Mouse (Mus musculus) heart, adult 2 months (tissue): ENCODE data around the gene Hist1h2be. TPM values are rescaled to one million over a fixed set of nuclear protein-coding genes. Genes with fewer than 3 reads are reported as not detected.
"Not testable (repeated sequence)": the region's sequence is repeated elsewhere in the genome, so short reads cannot be mapped to it uniquely, and the experiment has no call there.

ENCODE experiments used
- DNase-seq, 2 experiments: peaks; one replicate each; pipeline ENCODE4 v3.0.0; 2021
- H3K27ac ChIP-seq: fragments of 200-600 bp; 2 replicates; pipeline ENCODE4 v1.8.1; 2022
- H3K27me3 ChIP-seq: fragments of 200-500 bp; 2 replicates; pipeline ENCODE4 v1.6.1; 2012; ENCODE audit warnings: mild to moderate bottlenecking, low read length, inconsistent platforms, mixed read lengths; ENCODE audit not compliant: control insufficient read depth, insufficient read depth
- H3K36me3 ChIP-seq: fragments of 200-500 bp; 2 replicates; pipeline ENCODE4 v1.6.1; 2012; ENCODE audit warnings: low read length, inconsistent platforms; ENCODE audit not compliant: control insufficient read depth, insufficient read depth
- H3K4me1 ChIP-seq: fragments of 200-500 bp; 2 replicates; pipeline ENCODE4 v1.6.1; 2011; ENCODE audit warnings: low read length; ENCODE audit not compliant: control insufficient read depth, insufficient read depth
- H3K4me3 ChIP-seq: fragments of 200-600 bp; 2 replicates; pipeline ENCODE4 v1.8.1; 2022
- H3K79me2 ChIP-seq: fragments of 200-500 bp; replicated peaks from 2 replicates; pipeline ENCODE4 v1.6.1; 2012; ENCODE audit warnings: mild to moderate bottlenecking, inconsistent platforms, low read length, moderate library complexity, mixed read lengths; ENCODE audit not compliant: control insufficient read depth, insufficient read depth
- H3K9ac ChIP-seq: fragments of 200-500 bp; 2 replicates; pipeline ENCODE4 v1.6.1; 2012; ENCODE audit warnings: low read depth, mild to moderate bottlenecking, control low read depth, inconsistent platforms, low read length, mixed read lengths
- CTCF ChIP-seq: fragments of 200-600 bp; IDR thresholded peaks from 2 replicates; pipeline ENCODE4 v1.8.1; 2022; ENCODE audit warnings: antibody characterized with exemption, mild to moderate bottlenecking, moderate library complexity
- EP300 ChIP-seq: fragments of 200-500 bp; IDR thresholded peaks from 2 replicates; pipeline ENCODE4 v1.6.1; 2011; ENCODE audit warnings: low read depth, low read length, control low read depth; ENCODE audit not compliant: insufficient read depth
- POLR2A ChIP-seq: fragments of 200-500 bp; IDR thresholded peaks from 2 replicates; pipeline ENCODE4 v1.6.1; 2011; ENCODE audit warnings: mild to moderate bottlenecking, low read depth, low read length, control low read depth; ENCODE audit not compliant: insufficient read depth
- WGBS: fragments of 180-500 bp; shearing (Covaris S2); methylation state at CpG from one replicate; pipeline ENCODE4 v1.1.7; 2018; 5-methylcytosine and 5-hydroxymethylcytosine counted together
- intact Hi-C: fragments of 180-260 bp; cut with DNase I; formaldehyde crosslinking; loops from one replicate; pipeline ENCODE4 v1.15.1; 2025
- polyA plus RNA-seq: library from polyadenylated mRNA; depleted of rRNA; stranded (reverse); fragments of >200 nt; gene quantifications from 2 replicates; pipeline ENCODE4 v1.2.3, GENCODE M21; 2012
- total RNA-seq, 2 experiments: library from RNA; stranded (reverse); gene quantifications; 2 replicates each; pipeline ENCODE4 v1.2.3; 2021

Gene Hist1h2be
- total and polyA plus RNA-seq, 3 experiments: 2.4 to 9.8 (median 8.8) TPM

DNA sequence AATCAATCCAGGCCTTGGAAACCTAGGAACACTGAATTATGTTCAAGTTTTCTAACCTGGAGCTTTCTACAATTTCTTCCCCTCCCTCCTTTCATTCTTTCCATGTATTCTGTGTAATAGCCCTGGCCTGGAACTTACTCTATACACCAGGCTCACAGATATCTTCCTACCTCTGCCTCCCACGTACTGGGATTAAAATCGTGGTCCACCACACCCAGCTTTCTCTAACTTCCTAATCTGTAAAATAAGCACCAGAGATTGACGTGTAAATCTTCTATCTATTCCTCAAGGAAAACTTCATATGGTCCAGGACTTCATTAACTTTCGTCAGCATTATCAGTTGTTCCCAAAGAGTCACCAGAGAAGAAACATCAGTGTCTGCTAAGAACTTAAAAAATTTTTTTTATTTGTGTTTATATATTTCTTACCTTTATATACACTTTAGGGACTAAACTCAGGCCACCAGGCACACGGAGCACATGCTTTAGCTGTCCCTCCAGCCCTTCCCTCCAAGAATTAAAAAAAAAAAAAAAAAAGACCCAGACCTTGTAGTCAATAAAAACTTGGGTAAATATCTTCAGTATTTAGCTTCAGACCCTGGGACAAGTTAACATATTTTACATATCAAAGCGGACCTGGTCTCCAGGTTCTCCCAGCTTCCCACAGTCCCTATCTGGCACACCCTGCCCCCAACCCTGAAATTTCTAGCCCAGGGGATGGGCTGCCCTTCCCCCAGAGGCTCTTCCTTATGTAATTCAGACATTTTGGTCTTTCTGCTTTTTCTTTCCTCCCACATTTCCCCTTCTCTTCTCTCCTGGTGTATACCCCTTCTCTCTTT, 38.5 kb downstream of the Hist1h2be start:
- H3K27ac ChIP-seq: peak overlapping the region; percentile 7
- intact Hi-C loops: loop anchor here (5.0 to 10.0 kb wide), 4 partner anchors 160 to 1868 kb away; partner anchors contain the start of genes Hist1h1b, Hist1h2ag, Hist1h2ai and Hist1h2an
- no peaks in the 10 kb centered on the region for H3K27me3 ChIP-seq
- no peak for DNase-seq
- peak overlapping the region; percentile 71; the same call in 1 of the 2 replicates for H3K9ac ChIP-seq
- H3K4me3 ChIP-seq: peak overlapping the region; percentile 72
- 37% methylated on average over 6 of the region's 6 CpGs for WGBS
- no peak for TF ChIP-seq EP300
- TF ChIP-seq CTCF: no peak
- TF ChIP-seq POLR2A: no peak
- no peaks in the 10 kb centered on the region for H3K79me2 ChIP-seq
- peaks cover 4% of the 10 kb centered on the region; the same call in 1 of the 2 replicates for H3K36me3 ChIP-seq
- peaks cover 4% of the 10 kb centered on the region for H3K4me1 ChIP-seq

DNA sequence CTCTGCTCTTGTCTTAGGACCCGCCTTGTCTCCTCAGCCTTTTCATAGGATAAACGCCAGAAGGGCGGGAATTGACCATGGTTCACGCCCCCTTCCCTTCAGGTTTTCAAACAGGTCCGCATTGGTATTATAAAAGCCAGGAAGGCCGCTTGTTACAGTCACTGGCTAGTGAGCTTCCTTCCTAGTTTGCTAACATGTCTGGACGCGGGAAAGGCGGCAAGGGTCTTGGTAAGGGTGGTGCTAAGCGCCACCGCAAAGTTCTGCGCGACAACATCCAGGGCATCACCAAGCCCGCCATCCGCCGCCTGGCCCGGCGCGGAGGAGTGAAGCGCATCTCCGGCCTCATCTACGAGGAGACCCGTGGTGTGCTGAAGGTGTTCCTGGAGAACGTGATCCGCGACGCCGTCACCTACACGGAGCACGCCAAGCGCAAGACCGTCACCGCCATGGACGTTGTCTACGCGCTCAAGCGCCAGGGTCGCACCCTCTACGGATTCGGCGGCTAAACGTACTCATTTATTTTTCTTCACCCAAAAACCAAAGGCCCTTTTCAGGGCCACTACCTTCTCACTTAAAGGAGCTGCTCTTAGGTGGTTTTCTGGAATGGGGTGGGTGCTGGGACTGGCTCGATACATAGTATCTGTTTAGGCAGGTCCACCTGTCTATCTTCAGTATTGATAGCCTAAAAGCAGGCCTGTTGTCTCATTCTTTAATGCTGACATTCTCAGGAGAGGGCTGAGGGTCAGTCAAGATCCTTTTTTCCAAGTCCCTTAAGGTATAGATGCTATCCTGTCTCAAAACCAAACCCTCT, 39.3 kb downstream of the Hist1h2be start, which contains the start of gene Hist1h4d:
TSS of gene Hist1h4d (plus strand) at position 191 of the 811 bp plus-strand sequence.
- under 1% methylated on average over 43 of the region's 43 CpGs for WGBS
- Histone ChIP-seq H3K4me3 (peak within 1 kb of the TSS; percentile 72), H3K27ac (peak within 1 kb of the TSS; percentile 24), H3K27me3 (no peaks in the 10 kb centered on the region), H3K36me3 (peaks cover 4% of the 10 kb centered on the region; the same call in 1 of the 2 replicates), H3K4me1 (peaks cover 4% of the 10 kb centered on the region), H3K79me2 (no peaks in the 10 kb centered on the region), H3K9ac (peak within 1 kb of the TSS; percentile 71)
- DNase-seq: peak; percentile 94 to 96
- TF ChIP-seq CTCF (no peak), POLR2A (peak; percentile 100), EP300 (peak; percentile 97)
- intact Hi-C loops: loop anchor here (5.0 to 10.0 kb wide), 4 partner anchors 161 to 1867 kb away; partner anchors contain the start of genes Hist1h1b, Hist1h2ag, Hist1h2ai and Hist1h2an

DNA sequence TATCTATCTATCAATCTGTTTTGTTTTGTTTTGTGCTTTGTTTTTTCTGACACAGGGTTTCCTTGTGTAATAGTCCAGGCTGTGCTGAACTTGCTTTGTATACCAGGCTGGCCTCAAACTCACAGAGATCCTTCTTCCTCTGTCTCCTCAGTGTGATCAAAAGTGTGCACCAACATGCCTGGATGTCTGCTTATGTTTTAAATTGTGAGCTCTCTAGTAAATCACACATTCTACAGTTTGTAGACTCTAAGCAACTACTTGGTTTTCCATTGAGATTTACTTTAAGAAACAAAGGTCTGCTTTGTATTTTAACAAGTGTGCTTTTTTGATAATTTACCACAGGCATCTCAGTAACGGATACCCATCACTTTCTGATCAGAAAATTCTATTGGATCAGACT, 43.1 kb downstream of the Hist1h2be start:
- H3K79me2 ChIP-seq: no peaks in the 10 kb centered on the region
- H3K4me1 ChIP-seq: peaks cover 1% of the 10 kb centered on the region
- no peak overlapping the region for H3K9ac ChIP-seq
- no peak overlapping the region for H3K27ac ChIP-seq
- H3K4me3 ChIP-seq: no peak overlapping the region
- WGBS: 96% methylated on average over 1 of the region's 1 CpGs
- H3K27me3 ChIP-seq: no peaks in the 10 kb centered on the region
- H3K36me3 ChIP-seq: peaks cover 4% of the 10 kb centered on the region; the same call in 1 of the 2 replicates
- intact Hi-C loops: no loop called here
- TF ChIP-seq CTCF (no peak), POLR2A (no peak), EP300 (no peak)
- no peak for DNase-seq

GRCm38 (mm10) chr13:23576906-23577639, 43.9 kb downstream of the Hist1h2be start:
- TF ChIP-seq POLR2A: no peak
- no peak for TF ChIP-seq CTCF
- no peak for TF ChIP-seq EP300
- Histone ChIP-seq H3K9ac (no peak overlapping the region), H3K4me3 (no peak overlapping the region), H3K79me2 (no peaks in the 10 kb centered on the region), H3K27me3 (no peaks in the 10 kb centered on the region), H3K27ac (no peak overlapping the region), H3K36me3 (peaks cover 5% of the 10 kb centered on the region), H3K4me1 (peaks cover 3% of the 10 kb centered on the region)
- WGBS: 62% methylated on average over 6 of the region's 6 CpGs
- intact Hi-C loops: no loop called here
- DNase-seq: no peak

DNA sequence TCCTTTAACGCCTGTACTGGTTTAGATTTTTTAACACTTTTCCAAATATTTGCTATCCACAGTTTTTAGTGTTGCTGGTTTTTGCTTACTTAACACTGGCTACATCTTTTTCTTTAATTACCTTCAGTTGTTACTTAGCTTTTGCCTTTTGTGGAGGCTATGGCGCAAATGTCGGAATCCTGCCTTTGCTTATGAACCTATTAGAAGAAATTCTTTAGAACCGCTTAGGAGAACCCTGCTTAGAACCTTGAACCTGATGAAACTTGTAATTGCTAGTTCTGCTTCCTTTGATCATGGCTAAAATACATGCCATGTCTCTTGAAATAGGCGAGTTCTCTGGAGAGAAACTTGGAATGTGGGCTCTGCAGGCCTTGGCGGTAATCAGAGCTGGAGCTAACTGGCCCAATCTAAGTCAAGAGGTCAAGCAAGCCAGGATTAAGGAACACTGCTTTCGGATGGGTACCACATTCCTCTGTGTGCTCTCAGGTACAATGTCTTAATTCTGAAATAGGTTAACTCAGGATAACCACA, 44.5 kb downstream of the Hist1h2be start:
- 61% methylated on average over 7 of the region's 7 CpGs for WGBS
- H3K27ac ChIP-seq: no peak overlapping the region

GRCm38 (mm10) chr13:23575864-23576313, 45.0 kb downstream of the Hist1h2be start:
- Histone ChIP-seq H3K9ac (peak overlapping the region; percentile 52; the same call in 1 of the 2 replicates), H3K4me3 (peak overlapping the region; percentile 47)
- intact Hi-C loops, H3K27ac ChIP-seq, H3K79me2 ChIP-seq, H3K27me3 ChIP-seq, H3K4me1 ChIP-seq, H3K36me3 ChIP-seq, DNase-seq: not testable (repeated sequence)
- 13% methylated on average over 15 of the region's 40 CpGs for WGBS

More for the DNA sequence above, 44.5 kb downstream of the Hist1h2be start:
- intact Hi-C loops: no loop called here
- no peak for TF ChIP-seq POLR2A
- TF ChIP-seq CTCF: no peak
- TF ChIP-seq EP300: no peak
- Histone ChIP-seq H3K27me3 (no peaks in the 10 kb centered on the region), H3K9ac (no peak overlapping the region), H3K4me1 (peaks cover 4% of the 10 kb centered on the region), H3K36me3 (peaks cover 6% of the 10 kb centered on the region), H3K4me3 (peak overlapping the region; percentile 33; the same call in 1 of the 2 replicates), H3K79me2 (no peaks in the 10 kb centered on the region)
- DNase-seq: no peak
